Mouse (Mus musculus): ENCODE results near the gene Ccdc73. TPM values are rescaled to one million over a fixed set of nuclear protein-coding genes. Genes with fewer than 3 reads are reported as not detected.
A peak's percentile ranks its signal among the peaks of the same experiment; 100 is the strongest.

The Ccdc73 gene
- polyA plus RNA-seq, 1 experiment: not detected

- WGBS: 85% methylated on average over 3 of the region's 3 CpGs
- Histone ChIP-seq H3K27ac (ENCODE audit: insufficient read depth, low read depth, low read length) (no peak overlapping the region), H3K4me3 (ENCODE audit: insufficient read depth, low read depth, low read length) (no peak overlapping the region), H3K4me1 (ENCODE audit: control insufficient read depth, insufficient read depth, low read length) (no peaks in the 10 kb centered on the region)
- TF ChIP-seq CTCF (IDR thresholded peaks at IDR 0.05; ENCODE audit: insufficient read depth, low read depth, low read length) (no peak), POLR2A (IDR thresholded peaks at IDR 0.05; ENCODE audit: insufficient read depth, low read depth, low read length) (no peak)
These were observed 48.1 kb downstream of the Ccdc73 start for GRCm38 (mm10) chr2:104915709-104916108.

GRCm38 (mm10) chr2:104964492-104964891, 96.9 kb downstream of the Ccdc73 start:
- TF ChIP-seq POLR2A (IDR thresholded peaks at IDR 0.05; ENCODE audit: insufficient read depth, low read depth, low read length) (no peak), CTCF (IDR thresholded peaks at IDR 0.05; ENCODE audit: insufficient read depth, low read depth, low read length) (no peak)
- Histone ChIP-seq H3K27ac (ENCODE audit: insufficient read depth, low read depth, low read length) (no peak overlapping the region), H3K4me3 (ENCODE audit: insufficient read depth, low read depth, low read length) (no peak overlapping the region), H3K4me1 (ENCODE audit: control insufficient read depth, insufficient read depth, low read length) (no peaks in the 10 kb centered on the region)
- 10% methylated on average over 1 of the region's 1 CpGs for WGBS

- 37% methylated on average over 2 of the region's 2 CpGs for WGBS
- no peak overlapping the region for H3K27ac ChIP-seq (ENCODE audit: insufficient read depth, low read depth, low read length)
- H3K4me3 ChIP-seq (ENCODE audit: insufficient read depth, low read depth, low read length): no peak overlapping the region
- no peaks in the 10 kb centered on the region for H3K4me1 ChIP-seq (ENCODE audit: control insufficient read depth, insufficient read depth, low read length)
- TF ChIP-seq POLR2A (IDR thresholded peaks at IDR 0.05; ENCODE audit: insufficient read depth, low read depth, low read length): no peak
- no peak for TF ChIP-seq CTCF (IDR thresholded peaks at IDR 0.05; ENCODE audit: insufficient read depth, low read depth, low read length)
These were observed 114.1 kb downstream of the Ccdc73 start for GRCm38 (mm10) chr2:104981712-104982111.

- TF ChIP-seq POLR2A (IDR thresholded peaks at IDR 0.05; ENCODE audit: insufficient read depth, low read depth, low read length) (no peak), CTCF (IDR thresholded peaks at IDR 0.05; ENCODE audit: insufficient read depth, low read depth, low read length) (no peak)
- 64% methylated on average over 3 of the region's 3 CpGs for WGBS
- no peak overlapping the region for H3K27ac ChIP-seq (ENCODE audit: insufficient read depth, low read depth, low read length)
- no peak overlapping the region for H3K4me3 ChIP-seq (ENCODE audit: insufficient read depth, low read depth, low read length)
- H3K4me1 ChIP-seq (ENCODE audit: control insufficient read depth, insufficient read depth, low read length): no peaks in the 10 kb centered on the region
These were observed 118.2 kb downstream of the Ccdc73 start for GRCm38 (mm10) chr2:104985796-104986195.

GRCm38 (mm10) chr2:104988974-104989373, 121.4 kb downstream of the Ccdc73 start:
- Histone ChIP-seq H3K27ac (ENCODE audit: insufficient read depth, low read depth, low read length) (no peak overlapping the region), H3K4me1 (ENCODE audit: control insufficient read depth, insufficient read depth, low read length) (no peaks in the 10 kb centered on the region), H3K4me3 (ENCODE audit: insufficient read depth, low read depth, low read length) (no peak overlapping the region)
- TF ChIP-seq POLR2A (IDR thresholded peaks at IDR 0.05; ENCODE audit: insufficient read depth, low read depth, low read length) (no peak), CTCF (IDR thresholded peaks at IDR 0.05; ENCODE audit: insufficient read depth, low read depth, low read length) (no peak)
- WGBS: 67% methylated on average over 1 of the region's 1 CpGs

GRCm38 (mm10) chr2:104994436-104994835, 126.8 kb downstream of the Ccdc73 start:
- WGBS: 83% methylated on average over 2 of the region's 2 CpGs
- TF ChIP-seq CTCF (IDR thresholded peaks at IDR 0.05; ENCODE audit: insufficient read depth, low read depth, low read length): no peak
- no peak for TF ChIP-seq POLR2A (IDR thresholded peaks at IDR 0.05; ENCODE audit: insufficient read depth, low read depth, low read length)
- Histone ChIP-seq H3K4me1 (ENCODE audit: control insufficient read depth, insufficient read depth, low read length) (no peaks in the 10 kb centered on the region), H3K27ac (ENCODE audit: insufficient read depth, low read depth, low read length) (no peak overlapping the region), H3K4me3 (ENCODE audit: insufficient read depth, low read depth, low read length) (no peak overlapping the region)

GRCm38 (mm10) chr2:104996201-104996600, 128.6 kb downstream of the Ccdc73 start:
- Histone ChIP-seq H3K4me1 (ENCODE audit: control insufficient read depth, insufficient read depth, low read length) (no peaks in the 10 kb centered on the region), H3K4me3 (ENCODE audit: insufficient read depth, low read depth, low read length) (no peak overlapping the region), H3K27ac (ENCODE audit: insufficient read depth, low read depth, low read length) (no peak overlapping the region)
- 83% methylated on average over 3 of the region's 3 CpGs for WGBS
- TF ChIP-seq POLR2A (IDR thresholded peaks at IDR 0.05; ENCODE audit: insufficient read depth, low read depth, low read length) (no peak), CTCF (IDR thresholded peaks at IDR 0.05; ENCODE audit: insufficient read depth, low read depth, low read length) (no peak)

- H3K4me1 ChIP-seq (ENCODE audit: control insufficient read depth, insufficient read depth, low read length): no peaks in the 10 kb centered on the region
- no peak overlapping the region for H3K4me3 ChIP-seq (ENCODE audit: insufficient read depth, low read depth, low read length)
- TF ChIP-seq CTCF (IDR thresholded peaks at IDR 0.05; ENCODE audit: insufficient read depth, low read depth, low read length): no peak
- TF ChIP-seq POLR2A (IDR thresholded peaks at IDR 0.05; ENCODE audit: insufficient read depth, low read depth, low read length): no peak
- H3K27ac ChIP-seq (ENCODE audit: insufficient read depth, low read depth, low read length): no peak overlapping the region
These were observed 139.6 kb downstream of the Ccdc73 start for GRCm38 (mm10) chr2:105007236-105007635.

- peak overlapping the region; percentile 96 for H3K4me3 ChIP-seq (ENCODE audit: insufficient read depth, low read depth, low read length)
- peak; percentile 61; the same call in 1 of the 2 replicates for TF ChIP-seq POLR2A (IDR thresholded peaks at IDR 0.05; ENCODE audit: insufficient read depth, low read depth, low read length)
- TF ChIP-seq CTCF (IDR thresholded peaks at IDR 0.05; ENCODE audit: insufficient read depth, low read depth, low read length): no peak
- H3K27ac ChIP-seq (ENCODE audit: insufficient read depth, low read depth, low read length): 0 out of 2 replicates have a peak overlapping the region, but pooled peaks have one; percentile 3
- under 1% methylated on average over 43 of the region's 43 CpGs for WGBS
- peaks cover 2% of the 10 kb centered on the region; the same call in 1 of the 2 replicates for H3K4me1 ChIP-seq (ENCODE audit: control insufficient read depth, insufficient read depth, low read length)
These were observed 148.8 kb downstream of the Ccdc73 start for GRCm38 (mm10) chr2:105016192-105016966.
